Mouse (Mus musculus) ovary, postnatal 10 days (tissue): ENCODE results near the gene Foxp1.

Source experiments
- DNase-seq: peaks from one replicate; pipeline ENCODE4 v3.0.0; 2022; ENCODE audit warnings: low spot score

Foxp1 gene

DNA sequence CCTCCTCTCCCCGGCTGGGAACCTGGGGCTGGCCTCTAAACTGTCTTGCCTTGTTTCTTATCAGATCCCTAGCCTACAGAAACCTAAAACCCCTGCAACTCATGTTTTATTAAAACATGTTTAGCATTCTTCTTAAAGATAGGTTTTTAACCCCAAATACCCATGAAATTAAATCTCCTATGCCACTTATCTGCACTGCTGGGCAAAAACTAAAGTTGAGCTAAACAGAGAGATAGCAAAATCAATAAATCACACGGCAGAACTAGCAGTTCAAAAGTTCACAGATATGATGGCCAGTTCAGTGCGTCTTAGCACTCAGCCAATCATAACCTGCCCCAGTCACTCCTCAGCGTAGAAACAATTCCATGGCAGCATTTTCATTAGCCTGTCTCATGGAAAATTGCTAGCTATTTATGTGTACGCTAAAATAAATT is 316.1 kb downstream of the Foxp1 start:
- no peak for DNase-seq

DNA sequence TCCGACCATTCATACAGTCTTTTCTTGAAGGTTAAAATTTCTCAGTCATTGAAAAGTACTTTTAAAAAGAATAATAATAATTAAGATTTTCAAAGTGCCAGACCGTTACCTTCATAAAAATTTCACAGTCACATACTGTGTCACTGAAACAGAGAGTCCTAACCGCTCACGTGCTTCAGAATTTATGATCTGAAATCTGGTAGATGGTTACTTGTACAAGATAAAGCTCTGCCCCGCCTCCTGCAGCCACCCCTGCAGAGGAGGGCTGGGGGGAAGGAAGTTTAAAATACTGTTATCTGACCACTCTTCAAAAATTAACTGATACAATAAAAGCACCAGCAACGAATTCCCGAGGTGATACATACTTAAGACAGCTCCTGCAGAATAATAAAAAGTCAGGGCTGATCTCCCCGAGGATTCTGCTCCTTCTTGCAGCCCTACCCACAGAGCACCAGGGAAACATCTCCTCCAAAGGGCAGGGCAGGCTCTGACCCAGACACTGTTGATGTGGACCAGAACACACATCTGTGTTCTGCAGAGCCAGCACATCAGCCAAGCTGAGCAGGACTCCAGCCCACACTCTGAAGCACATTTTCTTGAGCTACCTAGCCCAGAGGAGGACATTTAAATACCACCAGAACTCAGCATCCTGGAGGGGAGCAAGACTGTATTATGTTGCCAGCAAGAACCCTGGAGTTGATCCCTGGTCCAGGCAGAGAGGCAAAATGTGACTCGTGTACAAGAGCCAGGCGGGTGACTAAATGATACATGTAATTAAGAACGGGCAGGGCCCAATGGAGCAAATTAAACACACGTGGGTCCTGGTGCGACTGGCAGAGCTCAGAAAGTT is 316.7 kb downstream of the Foxp1 start:
- DNase-seq = no peak

DNA sequence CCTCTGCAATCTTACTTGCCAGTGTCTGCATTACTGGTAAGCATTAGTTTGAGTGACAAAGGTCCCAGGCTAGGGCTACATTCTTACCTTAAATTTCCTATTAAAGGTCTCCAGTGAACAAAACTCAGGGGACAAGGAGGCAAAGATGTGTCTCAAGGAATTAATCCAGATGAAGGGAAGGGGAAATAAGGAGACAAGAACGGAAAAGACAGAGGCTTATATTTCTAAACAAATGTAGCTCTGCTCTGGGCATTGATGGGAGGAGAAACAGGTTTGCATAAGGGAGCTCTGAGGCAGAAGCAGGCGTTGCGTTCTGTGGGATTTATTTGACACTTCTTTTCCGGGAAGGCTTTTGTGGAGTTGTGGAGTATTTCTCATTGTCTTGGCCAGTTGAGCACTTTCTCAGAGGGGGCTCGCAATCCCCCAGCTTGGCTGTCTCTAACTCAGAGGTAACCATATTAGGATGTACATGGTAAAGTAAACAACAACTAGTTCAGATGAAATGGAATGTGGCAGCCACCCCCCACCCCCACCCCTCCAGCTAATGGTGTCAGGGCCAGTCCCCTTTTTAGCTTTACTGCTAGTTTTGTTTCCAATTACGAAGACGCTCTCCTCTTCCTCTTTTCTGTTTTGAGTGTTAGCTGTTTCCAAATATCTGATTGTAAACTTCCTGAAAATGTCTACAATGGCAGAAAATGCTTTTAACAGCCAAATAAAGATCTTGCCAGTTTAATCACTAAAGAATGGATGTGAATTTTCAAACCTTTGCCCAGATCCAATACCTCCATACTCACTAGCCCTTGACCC is 317.5 kb downstream of the Foxp1 start:
- no peak for DNase-seq

GRCm38 (mm10) chr6:99204052-99204779 is 318.3 kb downstream of the Foxp1 start:
- no peak for DNase-seq

- DNase-seq = no peak
Measured at GRCm38 (mm10) chr6:99203231-99203630, 319.3 kb downstream of the Foxp1 start.

GRCm38 (mm10) chr6:99202781-99203180 is 319.7 kb downstream of the Foxp1 start:
- DNase-seq = no peak

DNA sequence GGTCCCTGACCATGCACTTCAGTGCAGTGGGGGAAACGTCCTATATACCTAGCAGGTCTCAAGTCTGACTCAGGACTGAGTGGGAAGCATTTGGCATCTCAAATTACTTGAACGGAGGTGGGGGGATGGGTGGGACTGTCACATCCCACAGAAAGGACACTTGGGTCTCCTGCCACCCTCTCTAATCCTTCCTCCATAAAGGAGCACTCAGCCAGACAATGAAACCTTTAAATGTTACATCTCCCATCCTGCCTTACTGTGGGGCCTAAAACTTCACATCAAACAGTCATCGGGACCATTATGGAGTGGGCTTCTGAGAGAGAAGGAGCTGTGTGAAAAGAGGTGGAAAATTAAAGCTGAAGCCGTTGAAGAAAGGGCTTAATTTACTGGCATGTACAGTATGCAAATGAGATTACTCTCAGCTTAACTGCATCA is 321.2 kb downstream of the Foxp1 start:
- no peak for DNase-seq

- no peak for DNase-seq
Measured at GRCm38 (mm10) chr6:99200656-99201055, 321.9 kb downstream of the Foxp1 start.

- DNase-seq = no peak
Measured at GRCm38 (mm10) chr6:99199277-99199676, 323.2 kb downstream of the Foxp1 start.

- no peak for DNase-seq
Measured at GRCm38 (mm10) chr6:99193697-99194096, 328.8 kb downstream of the Foxp1 start.

DNA sequence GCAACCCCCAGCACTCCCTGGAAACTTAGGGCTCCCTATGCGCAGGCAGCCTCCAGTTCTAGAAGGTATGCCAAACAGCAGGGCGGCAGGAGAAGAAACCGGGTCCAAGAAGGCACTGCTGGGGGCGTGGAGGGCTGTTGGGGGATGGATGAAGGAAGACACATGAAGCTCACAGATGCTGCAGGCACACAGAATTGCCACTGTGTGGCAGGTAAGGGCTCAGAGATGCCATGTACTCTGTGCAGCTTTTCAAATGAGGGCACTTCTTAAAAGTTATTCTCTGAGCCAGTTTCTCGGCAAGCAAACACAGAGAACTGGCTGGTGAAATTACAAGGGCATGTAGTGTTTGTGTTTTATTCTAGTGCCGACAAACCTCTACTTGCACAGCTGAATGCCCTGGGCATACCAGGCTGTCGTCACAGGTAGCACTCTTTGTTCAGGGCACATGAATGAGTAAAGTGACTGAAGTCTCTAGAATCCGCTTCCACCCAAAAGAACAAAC is 330.8 kb downstream of the Foxp1 start:
- DNase-seq = no peak

DNA sequence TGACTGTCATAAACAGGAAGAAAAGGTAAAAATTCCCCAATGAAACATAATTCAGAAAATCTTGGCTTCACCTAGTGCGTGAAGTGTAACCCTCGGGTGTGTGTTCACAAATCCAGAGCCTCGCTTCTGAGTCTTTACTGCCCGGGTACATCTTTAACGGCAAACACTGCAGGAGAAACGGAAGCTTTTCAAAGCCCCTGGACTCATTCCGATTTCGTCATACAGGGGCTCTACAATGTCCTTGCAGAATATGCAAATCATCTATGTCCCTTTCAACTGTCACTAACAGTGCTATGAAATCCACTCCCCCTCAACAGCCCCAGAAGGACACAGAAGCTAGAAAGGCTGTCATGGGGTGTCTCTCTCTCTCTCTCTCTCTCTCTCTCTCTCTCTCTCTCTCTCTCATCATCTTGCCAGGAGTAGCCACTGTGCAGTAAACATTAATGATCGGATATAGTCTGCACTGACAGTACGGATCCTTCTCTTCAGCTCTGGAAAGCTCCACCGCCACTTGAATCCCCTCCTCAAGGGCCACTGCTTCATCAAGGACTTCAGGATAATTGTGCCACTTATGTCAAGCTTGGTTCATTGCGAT is 331.4 kb downstream of the Foxp1 start:
- no peak for DNase-seq

GRCm38 (mm10) chr6:99189967-99190366 is 332.6 kb downstream of the Foxp1 start:
- DNase-seq = no peak

DNA sequence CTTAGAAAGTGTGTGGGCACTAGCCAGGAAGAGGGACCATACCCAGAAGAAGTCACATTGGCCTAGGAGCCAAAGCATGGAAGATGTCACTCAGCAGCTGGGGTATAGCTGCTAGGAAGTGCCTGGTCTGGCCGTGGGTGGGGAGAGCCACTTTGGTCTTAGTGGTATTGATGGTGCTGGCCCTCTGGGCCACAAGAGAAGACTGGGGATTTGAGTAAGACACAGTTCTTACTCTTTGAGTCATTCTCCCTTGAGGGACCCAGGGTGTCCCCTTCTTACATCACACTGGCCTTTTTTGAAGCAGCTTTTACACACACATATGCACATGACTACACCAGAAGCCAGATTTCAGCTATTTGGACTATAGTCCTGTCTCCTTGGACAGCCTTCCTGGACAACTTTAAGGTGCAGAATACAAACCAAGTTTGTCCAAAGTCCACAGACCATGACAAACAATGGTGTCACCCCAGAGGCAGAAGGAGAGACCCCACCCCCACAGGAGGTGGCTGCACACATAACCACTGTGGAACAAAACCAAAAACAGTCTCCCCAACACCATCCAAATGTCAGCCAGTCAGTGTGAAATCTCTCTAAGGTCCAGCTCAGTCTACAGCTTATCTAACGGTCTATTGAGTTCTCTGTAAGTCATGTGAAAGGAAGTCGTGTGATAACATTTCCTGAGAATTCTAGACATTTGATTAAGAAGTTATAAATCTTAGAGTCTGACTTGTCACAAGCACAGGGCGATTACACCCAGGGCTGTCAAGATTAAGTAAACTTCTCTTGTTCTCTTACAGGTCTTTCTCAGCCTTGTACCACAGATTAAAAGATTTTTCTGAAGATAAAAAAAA is 333.9 kb downstream of the Foxp1 start:
- DNase-seq = no peak

- no peak for DNase-seq
Measured at GRCm38 (mm10) chr6:99187914-99188313, 334.6 kb downstream of the Foxp1 start.

DNA sequence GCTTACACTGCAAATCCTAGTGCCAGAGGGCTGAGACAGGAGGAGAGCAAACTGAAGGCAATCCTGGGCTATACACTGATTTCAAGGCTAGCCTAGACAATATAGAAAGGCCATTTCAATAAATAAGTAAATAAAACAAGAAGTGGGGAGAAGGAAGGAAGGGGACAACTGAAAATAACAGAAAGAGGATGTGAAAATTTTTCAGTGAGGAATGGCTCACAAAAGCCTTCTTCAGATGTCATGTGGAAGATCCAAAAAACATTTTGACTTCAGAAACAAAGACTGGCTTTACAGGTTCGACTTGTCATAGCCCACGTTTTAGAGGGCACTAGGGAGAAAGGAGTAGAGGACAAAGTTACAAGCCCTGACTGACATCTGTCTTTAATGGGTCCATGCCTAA is 335.1 kb downstream of the Foxp1 start:
- DNase-seq = no peak

GRCm38 (mm10) chr6:99186569-99186968 is 336.0 kb downstream of the Foxp1 start:
- DNase-seq = no peak

- DNase-seq = no peak
Measured at GRCm38 (mm10) chr6:99185797-99186196, 336.7 kb downstream of the Foxp1 start.

DNA sequence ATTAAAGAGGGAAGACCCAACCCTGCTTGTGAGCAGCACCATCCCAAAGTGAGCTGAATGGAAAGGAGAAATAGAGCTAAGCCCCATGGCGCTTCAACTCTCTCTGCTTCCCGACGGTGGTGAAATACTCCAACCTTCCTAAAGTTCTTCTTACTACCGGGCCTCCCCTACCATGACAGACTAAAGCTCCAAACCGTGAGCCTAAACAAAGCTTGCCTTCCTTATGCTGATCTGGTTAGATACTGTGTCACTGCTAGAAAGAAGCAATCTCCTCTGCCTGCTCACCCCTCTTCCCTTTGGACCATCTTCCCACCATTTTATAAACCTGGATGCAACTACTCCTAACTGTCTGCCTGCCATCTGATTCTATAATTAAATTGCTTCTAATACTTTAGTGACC is 338.5 kb downstream of the Foxp1 start:
- no peak for DNase-seq

GRCm38 (mm10) chr6:99182777-99183176 is 339.7 kb downstream of the Foxp1 start:
- no peak for DNase-seq

DNA sequence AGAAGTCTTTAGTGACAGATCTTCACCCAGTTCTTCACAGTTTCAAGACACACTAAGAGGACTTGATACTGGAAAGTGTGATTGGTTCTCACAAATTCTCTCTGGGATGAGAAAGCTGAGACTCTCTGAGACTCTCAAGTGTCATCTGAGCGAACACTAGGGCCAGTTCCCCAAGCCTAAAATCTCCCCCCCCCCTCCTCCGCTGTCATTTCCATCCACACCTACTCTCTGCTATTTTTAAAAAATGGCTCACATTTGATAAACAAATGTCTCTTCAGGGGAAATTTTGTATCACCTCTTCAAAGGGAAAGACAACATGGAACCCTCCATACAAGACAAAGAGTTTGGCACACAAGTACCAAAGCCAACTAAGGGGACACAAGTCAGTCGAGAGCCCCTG is 346.3 kb downstream of the Foxp1 start:
- no peak for DNase-seq
